Mouse (Mus musculus) MEL (cell line): ENCODE data around the gene Usp19. TPM values are rescaled to one million over a fixed set of nuclear protein-coding genes. Genes with fewer than 3 reads are reported as not detected.

Experiments
- DNase-seq: peaks from one replicate; pipeline ENCODE4 v3.0.0; 2011; ENCODE audit warnings: low read depth, low spot score
- H3K27ac ChIP-seq: 2 replicates; pipeline ENCODE4 v1.5.1; 2012; ENCODE audit warnings: low read depth, mild to moderate bottlenecking, control low read depth, low read length, moderate library complexity; ENCODE audit not compliant: control insufficient read depth
- H3K27me3 ChIP-seq, 2 experiments: fragments of 150-350 bp in 1 of 2; sonication (generic) in 1 of 2; 2 replicates each; pipeline ENCODE4 v1.6.1; 2012; ENCODE audit warnings: low read length in 2 of 2, mild to moderate bottlenecking in 2 of 2, improper control_type of control experiment in 1 of 2, moderate library complexity in 1 of 2; ENCODE audit not compliant: insufficient read depth in 2 of 2, control insufficient read depth in 1 of 2
- H3K36me3 ChIP-seq, 2 experiments: 2 replicates each; pipeline ENCODE4 v1.6.1; 2012 to 2014; ENCODE audit warnings: low read length in 2 of 2, improper control_type of control experiment in 1 of 2, inconsistent platforms in 1 of 2, mild to moderate bottlenecking in 1 of 2; ENCODE audit not compliant: insufficient read depth in 2 of 2, control insufficient read depth in 1 of 2
- H3K4me1 ChIP-seq, 2 experiments: fragments of 150-350 bp in 1 of 2; sonication (generic) in 1 of 2; 2 replicates each; pipeline ENCODE4 v1.6.1; 2012; ENCODE audit warnings: low read length in 2 of 2, improper control_type of control experiment in 1 of 2, mild to moderate bottlenecking in 1 of 2; ENCODE audit not compliant: insufficient read depth in 2 of 2, control insufficient read depth in 1 of 2
- H3K4me3 ChIP-seq, 2 experiments: fragments of 150-350 bp in 1 of 2; sonication (generic) in 1 of 2; 2 replicates each; pipeline ENCODE4 v1.5.1; 2012; ENCODE audit warnings: low read depth in 2 of 2, low read length in 2 of 2, mild to moderate bottlenecking in 2 of 2, moderate library complexity in 2 of 2, control low read depth in 1 of 2, improper control_type of control experiment in 1 of 2; ENCODE audit not compliant: control insufficient read depth in 1 of 2, insufficient read depth in 1 of 2
- H3K79me2 ChIP-seq: 2 replicates; pipeline ENCODE4 v1.6.1; 2012; ENCODE audit warnings: mild to moderate bottlenecking, low read length, moderate library complexity; ENCODE audit not compliant: control insufficient read depth, poor library complexity, insufficient read depth
- H3K9ac ChIP-seq: 2 replicates; pipeline ENCODE4 v1.6.1; 2012; ENCODE audit warnings: low read depth, mild to moderate bottlenecking, control low read depth, low read length, moderate library complexity; ENCODE audit not compliant: control insufficient read depth, poor library complexity, severe bottlenecking
- H3K9me3 ChIP-seq: fragments of 150-350 bp; sonication (generic); replicated peaks from 2 replicates; pipeline ENCODE4 v1.6.1; 2012; ENCODE audit warnings: mild to moderate bottlenecking, low read length, improper control_type of control experiment, moderate library complexity; ENCODE audit not compliant: insufficient read depth
- CHD1 ChIP-seq: IDR thresholded peaks from 2 replicates; pipeline ENCODE4 v1.6.1; 2012; ENCODE audit warnings: low read depth, mild to moderate bottlenecking, inconsistent platforms, low read length, improper control_type of control experiment
- CHD2 ChIP-seq: IDR thresholded peaks from 2 replicates; pipeline ENCODE4 v1.6.1; 2011; ENCODE audit warnings: low read length, improper control_type of control experiment
- CTCF ChIP-seq, 3 experiments: IDR thresholded peaks in 2 of 3; conservative IDR thresholded peaks in 1 of 3; 2 replicates each; pipeline ENCODE4 v1.5.1; 2011 to 2012; ENCODE audit warnings: low read length in 3 of 3, low read depth in 2 of 3, mild to moderate bottlenecking in 2 of 3, improper control_type of control experiment in 1 of 3, inconsistent platforms in 1 of 3, mixed read lengths in 1 of 3, moderate library complexity in 1 of 3; ENCODE audit not compliant: control insufficient read depth in 1 of 3, insufficient read depth in 1 of 3, poor library complexity in 1 of 3, severe bottlenecking in 1 of 3
- ELF1 ChIP-seq: IDR thresholded peaks from 2 replicates; pipeline ENCODE4 v1.6.1; 2014; ENCODE audit warnings: low read depth, mild to moderate bottlenecking, inconsistent platforms, low read length, improper control_type of control experiment, moderate library complexity
- EP300 ChIP-seq, 2 experiments: IDR thresholded peaks; 2 replicates each; pipeline ENCODE4 v1.6.1; 2011; ENCODE audit warnings: improper control_type of control experiment in 2 of 2, low read length in 2 of 2, low read depth in 1 of 2, mild to moderate bottlenecking in 1 of 2
- HCFC1 ChIP-seq: IDR thresholded peaks from 2 replicates; pipeline ENCODE4 v1.6.1; 2012; ENCODE audit warnings: low read depth, mild to moderate bottlenecking, inconsistent platforms, low read length, improper control_type of control experiment, moderate library complexity
- KAT2A ChIP-seq: conservative IDR thresholded peaks from 2 replicates; pipeline ENCODE4 v1.6.1; 2012; ENCODE audit warnings: low read depth, low read length, improper control_type of control experiment, inconsistent platforms
- MAX ChIP-seq: IDR thresholded peaks from 2 replicates; pipeline ENCODE4 v1.6.1; 2011; ENCODE audit warnings: low read length, improper control_type of control experiment
- MEF2A ChIP-seq: IDR thresholded peaks from 2 replicates; pipeline ENCODE4 v1.6.1; 2014; ENCODE audit warnings: low read depth, mild to moderate bottlenecking, inconsistent platforms, low read length, improper control_type of control experiment; ENCODE audit not compliant: poor library complexity, insufficient replicate concordance, severe bottlenecking; ENCODE audit errors: extremely low read depth
- MXI1 ChIP-seq: IDR thresholded peaks from 2 replicates; pipeline ENCODE4 v1.6.1; 2011; ENCODE audit warnings: mild to moderate bottlenecking, low read depth, low read length, improper control_type of control experiment
- MYB ChIP-seq: IDR thresholded peaks from 2 replicates; pipeline ENCODE4 v1.6.1; 2011; ENCODE audit warnings: mild to moderate bottlenecking, low read depth, low read length, improper control_type of control experiment
- MYC ChIP-seq: IDR thresholded peaks from 2 replicates; pipeline ENCODE4 v1.6.1; 2011; ENCODE audit warnings: low read depth, mild to moderate bottlenecking, low read length, improper control_type of control experiment, moderate library complexity
- NELFE ChIP-seq: IDR thresholded peaks from 2 replicates; pipeline ENCODE4 v1.6.1; 2011; ENCODE audit warnings: low read depth, low read length, improper control_type of control experiment
- POLR2AphosphoS5 ChIP-seq: IDR thresholded peaks from 2 replicates; pipeline ENCODE4 v1.6.1; 2012; ENCODE audit warnings: low read depth, borderline replicate concordance, mild to moderate bottlenecking, inconsistent platforms, low read length, moderate library complexity, mixed read lengths
- RCOR1 ChIP-seq: IDR thresholded peaks from 2 replicates; pipeline ENCODE4 v1.6.1; 2012; ENCODE audit warnings: low read depth, mild to moderate bottlenecking, inconsistent platforms, low read length, improper control_type of control experiment
- SIN3A ChIP-seq: IDR thresholded peaks from 2 replicates; pipeline ENCODE4 v1.6.1; 2012; ENCODE audit warnings: low read length, improper control_type of control experiment, inconsistent platforms
- SMC3 ChIP-seq: IDR thresholded peaks from 2 replicates; pipeline ENCODE4 v1.6.1; 2011; ENCODE audit warnings: low read depth, low read length, improper control_type of control experiment
- TCF12 ChIP-seq: IDR thresholded peaks from 2 replicates; pipeline ENCODE4 v1.6.1; 2014; ENCODE audit warnings: low read depth, mild to moderate bottlenecking, inconsistent platforms, low read length, improper control_type of control experiment, moderate library complexity
- USF1 ChIP-seq: IDR thresholded peaks from 2 replicates; pipeline ENCODE4 v1.6.1; 2014; ENCODE audit warnings: low read depth, mild to moderate bottlenecking, inconsistent platforms, low read length, improper control_type of control experiment, moderate library complexity
- USF2 ChIP-seq, 2 experiments: IDR thresholded peaks; 2 replicates each; pipeline ENCODE4 v1.6.1; 2011 to 2012; ENCODE audit warnings: improper control_type of control experiment in 2 of 2, low read length in 2 of 2, borderline replicate concordance in 1 of 2, inconsistent platforms in 1 of 2, low read depth in 1 of 2, mild to moderate bottlenecking in 1 of 2; ENCODE audit not compliant: insufficient read depth in 1 of 2
- ZC3H11A ChIP-seq: IDR thresholded peaks from 2 replicates; pipeline ENCODE4 v1.6.1; 2012; ENCODE audit warnings: low read depth, mild to moderate bottlenecking, inconsistent platforms, low read length, improper control_type of control experiment
- ZKSCAN1 ChIP-seq: IDR thresholded peaks from 2 replicates; pipeline ENCODE4 v1.6.1; 2012; ENCODE audit warnings: low read depth, mild to moderate bottlenecking, inconsistent platforms, low read length, improper control_type of control experiment, moderate library complexity
- ZMIZ1 ChIP-seq: IDR thresholded peaks from 2 replicates; pipeline ENCODE4 v1.6.1; 2012; ENCODE audit warnings: low read depth, mild to moderate bottlenecking, inconsistent platforms, low read length, improper control_type of control experiment, moderate library complexity
- polyA plus RNA-seq, 2 experiments: library from polyadenylated mRNA; stranded (reverse) in 1 of 2; unstranded in 1 of 2; fragments of >175 nt in 1 of 2; fragments of >200 nt in 1 of 2; gene quantifications; 2 replicates each; pipeline versions ENCODE4 v1.2.1 to v1.2.4; 2012; ENCODE audit warnings: low replicate concordance in 2 of 2, low read depth in 1 of 2; ENCODE audit not compliant: insufficient read length in 2 of 2, insufficient read depth in 1 of 2, missing spikeins in 1 of 2
- total RNA-seq: library from RNA; depleted of rRNA; stranded (reverse); fragments of 300-350 nt; gene quantifications from 2 replicates; pipeline ENCODE4 v1.2.3, GENCODE M21; 2012

Usp19 gene
- total and polyA plus RNA-seq, 3 experiments, result 76.1 to 162 TPM; not detected in 1

DNA sequence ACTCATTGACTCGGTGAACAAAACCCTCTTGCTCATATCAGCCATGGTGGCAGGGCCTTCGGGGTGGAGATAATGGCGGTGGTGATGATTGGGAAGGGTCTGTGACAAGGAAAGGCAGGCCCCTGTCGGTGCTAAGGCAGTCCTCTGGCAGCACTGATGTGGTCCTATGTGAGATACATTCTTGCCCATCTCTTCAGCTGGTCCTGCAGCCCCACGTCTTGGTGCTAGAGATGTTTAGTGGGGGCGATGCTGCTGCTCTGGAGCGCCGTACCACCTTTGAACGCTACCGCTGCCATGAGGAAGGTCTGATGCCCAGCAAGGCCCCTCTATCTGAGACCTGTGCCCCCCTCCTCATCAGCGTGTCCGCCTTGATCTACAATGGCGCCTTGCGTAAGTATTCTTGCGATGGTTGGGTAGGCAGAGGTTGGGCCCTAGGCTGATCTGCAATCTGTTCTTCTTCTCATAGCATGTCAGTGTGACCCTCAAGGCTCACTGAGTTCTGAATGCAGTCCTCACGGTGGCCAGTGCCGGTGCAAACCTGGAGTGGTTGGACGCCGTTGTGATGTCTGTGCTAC, 5.0 kb upstream of the Usp19 start:
- no peak overlapping the region for H3K9ac ChIP-seq
- no peak overlapping the region for H3K27ac ChIP-seq
- H3K27me3 ChIP-seq, result no peaks in the 10 kb centered on the region
- peaks cover 0 to 5% of the 10 kb centered on the region in 2 experiments; a peak in 2 of 4 replicates for H3K4me1 ChIP-seq
- no peaks in the 10 kb centered on the region for H3K9me3 ChIP-seq
- no peak overlapping the region for H3K4me3 ChIP-seq
- DNase-seq, result no peak
- H3K36me3 ChIP-seq, result no peaks in the 10 kb centered on the region
- H3K79me2 ChIP-seq, result no peaks in the 10 kb centered on the region
- TF ChIP-seq POLR2AphosphoS5, result no peak
- no peak for TF ChIP-seq HCFC1
- TF ChIP-seq MYC, result no peak
- TF ChIP-seq MYB, result no peak
- no peak for TF ChIP-seq SMC3
- TF ChIP-seq ELF1, result no peak
- no peak for TF ChIP-seq MEF2A
- TF ChIP-seq, all 39 proteins: peak for 0

DNA sequence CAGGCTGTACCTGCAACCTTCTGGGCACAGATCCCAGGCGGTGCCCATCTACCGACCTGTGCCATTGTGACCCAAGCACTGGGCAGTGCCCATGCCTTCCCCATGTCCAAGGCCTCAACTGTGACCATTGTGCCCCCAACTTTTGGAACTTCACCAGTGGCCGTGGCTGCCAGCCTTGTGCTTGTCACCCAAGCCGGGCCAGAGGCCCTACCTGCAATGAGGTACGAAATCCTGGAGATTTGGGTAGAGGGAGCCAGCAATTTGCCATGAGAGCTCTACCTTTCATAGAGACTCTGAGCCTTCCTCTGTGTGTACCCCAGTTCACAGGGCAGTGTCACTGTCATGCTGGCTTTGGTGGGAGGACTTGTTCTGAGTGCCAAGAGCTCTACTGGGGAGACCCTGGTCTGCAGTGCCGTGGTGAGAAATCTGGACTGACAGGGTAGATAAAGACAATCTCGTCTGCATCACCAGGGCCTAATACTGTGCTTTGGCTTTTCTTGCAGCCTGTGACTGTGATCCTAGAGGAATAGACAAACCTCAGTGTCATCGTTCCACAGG, 3.4 kb upstream of the Usp19 start:
- Histone ChIP-seq H3K36me3 (peaks cover 0 to 3% of the 10 kb centered on the region in 2 experiments; a peak in 1 of 4 replicates), H3K4me1 (peaks cover 4 to 8% of the 10 kb centered on the region in 2 experiments), H3K4me3 (no peak overlapping the region), H3K9me3 (no peaks in the 10 kb centered on the region), H3K79me2 (peaks cover 13% of the 10 kb centered on the region), H3K27ac (no peak overlapping the region), H3K9ac (no peak overlapping the region), H3K27me3 (no peaks in the 10 kb centered on the region)
- TF ChIP-seq MEF2A (no peak), MXI1 (no peak), ZC3H11A (no peak), CTCF (IDR thresholded peaks at IDR 0.05 in 2 of 3, conservative IDR thresholded peaks at IDR 0.05 in 1 of 3; ENCODE audit: control insufficient read depth in 1 of 3, insufficient read depth in 1 of 3, low read depth in 2 of 3, low read length in 3 of 3, poor library complexity in 1 of 3, severe bottlenecking in 1 of 3) (no peak), CHD2 (no peak), CHD1 (no peak), ZMIZ1 (no peak), MYC (no peak), USF1 (no peak), NELFE (no peak), SIN3A (no peak), KAT2A (no peak), ZKSCAN1 (no peak), TCF12 (no peak), POLR2AphosphoS5 (no peak), USF2 (IDR thresholded peaks at IDR 0.05; ENCODE audit: borderline replicate concordance in 1 of 2, insufficient read depth in 1 of 2, low read depth in 1 of 2, low read length in 2 of 2) (no peak), RCOR1 (no peak), EP300 (IDR thresholded peaks at IDR 0.05; ENCODE audit: low read depth in 1 of 2, low read length in 2 of 2) (no peak), MAX (no peak), SMC3 (no peak)
- DNase-seq, result no peak
